Mouse (Mus musculus) testis, adult 2 months (tissue): ENCODE data around the gene Bfsp2.

ENCODE experiments used
- CTCF ChIP-seq: fragments of 200-500 bp; IDR thresholded peaks from 2 replicates; pipeline ENCODE4 v1.5.1; 2012; ENCODE audit warnings: low read depth, mild to moderate bottlenecking, inconsistent platforms, low read length, moderate library complexity; ENCODE audit not compliant: control insufficient read depth, insufficient read depth, insufficient replicate concordance
- POLR2A ChIP-seq: fragments of 200-500 bp; IDR thresholded peaks from 2 replicates; pipeline ENCODE4 v1.6.1; 2012; ENCODE audit warnings: low read depth, mild to moderate bottlenecking, inconsistent platforms, low read length, moderate library complexity; ENCODE audit not compliant: control insufficient read depth

DNA sequence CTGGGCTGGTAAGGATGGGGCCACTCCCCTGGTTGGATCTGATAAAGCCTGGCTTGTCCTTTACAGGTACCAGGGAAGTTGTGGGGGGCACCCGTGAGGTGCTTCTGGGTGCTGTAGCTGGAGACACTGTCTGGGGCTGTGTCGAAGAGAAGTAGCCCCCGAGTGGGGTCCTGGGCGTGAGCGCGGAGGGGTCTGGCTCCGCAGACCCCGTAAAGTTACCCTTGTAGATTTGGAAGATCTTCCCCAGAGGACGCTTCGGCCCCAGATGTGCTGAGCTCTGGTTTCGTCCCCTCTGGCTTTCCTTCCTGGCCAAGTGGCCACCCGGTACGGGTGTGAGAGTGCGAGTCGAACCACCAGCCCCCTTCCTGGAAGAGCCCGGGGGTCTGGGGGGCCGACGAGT, 19.1 kb upstream of the Bfsp2 start:
- no peak for TF ChIP-seq POLR2A
- TF ChIP-seq CTCF = no peak
